8 mouse cellular contexts compared by ENCODE assay signal in genomic region chr1:74077353-74077752, GRCm38 (mm10). TPM values are rescaled to one million over a fixed set of nuclear protein-coding genes. Genes with fewer than 3 reads are reported as not detected.
DNase-seq lines count a peak whose midpoint lies in the region; ATAC-seq and TF ChIP-seq lines count a peak whose summit lies in the region.

No protein-coding gene starts in this region.

- H3K4me3 ChIP-seq in heart, embryonic 12.5 days, result no peak overlapping the region
- no peak overlapping the region for H3K4me3 ChIP-seq in heart, postnatal 0 days (ENCODE audit: low read depth, low read length)
- H3K4me3 ChIP-seq in stomach, embryonic 14.5 days (ENCODE audit: low read depth, low read length), result no peak overlapping the region

- H3K27me3 ChIP-seq in heart, embryonic 12.5 days (replicated peaks), result no peaks in the 10 kb centered on the region
- H3K27me3 ChIP-seq in heart, postnatal 0 days (ENCODE audit: control insufficient read depth, insufficient read depth, low read length), result no peaks in the 10 kb centered on the region
- H3K27me3 ChIP-seq in stomach, embryonic 14.5 days (ENCODE audit: control insufficient read depth, insufficient read depth, low read length), result no peaks in the 10 kb centered on the region

- H3K4me1 ChIP-seq in heart, embryonic 12.5 days (replicated peaks), result peaks cover 12% of the 10 kb centered on the region
- H3K4me1 ChIP-seq in heart, postnatal 0 days (ENCODE audit: control insufficient read depth, insufficient read depth), result peaks cover 10% of the 10 kb centered on the region
- peaks cover 10% of the 10 kb centered on the region; the same call in 1 of the 2 replicates for H3K4me1 ChIP-seq in stomach, embryonic 14.5 days (ENCODE audit: control insufficient read depth, insufficient read depth, low read length)

- H3K27ac ChIP-seq in heart, embryonic 12.5 days (ENCODE audit: poor library complexity, severe bottlenecking), result no peak overlapping the region
- H3K27ac ChIP-seq in heart, postnatal 0 days (ENCODE audit: low read depth), result no peak overlapping the region
- H3K27ac ChIP-seq in stomach, embryonic 14.5 days (ENCODE audit: low read length), result no peak overlapping the region

- no peak overlapping the region for H3K4me2 ChIP-seq in heart, embryonic 12.5 days
- no peak overlapping the region for H3K4me2 ChIP-seq in heart, postnatal 0 days (ENCODE audit: low read depth, low read length)
- no peak overlapping the region for H3K4me2 ChIP-seq in stomach, embryonic 14.5 days (replicated peaks; ENCODE audit: low read depth, low read length)

- peak; percentile 96 for TF ChIP-seq CTCF in heart, postnatal 0 days (IDR thresholded peaks at IDR 0.05; ENCODE audit: low read depth)

- peak; percentile 98 for DNase-seq in heart, adult 11 months
- peak; percentile 82 for DNase-seq in ZHBTc4 (ENCODE audit: low read depth, low spot score)
- peak; percentile 90 for DNase-seq in embryo, embryonic 10.5 days (ENCODE audit: low spot score)
- DNase-seq in heart, postnatal 0 days (ENCODE audit: low spot score), result peak; percentile 65
- peak; percentile 38 for DNase-seq in left cerebral cortex, adult 11 months (ENCODE audit: low spot score)
- DNase-seq in lung, postnatal 4 days, result peak; percentile 71 to 91

- no peaks in the 10 kb centered on the region for H3K9me3 ChIP-seq in heart, embryonic 12.5 days (replicated peaks)
- H3K9me3 ChIP-seq in heart, postnatal 0 days (replicated peaks; ENCODE audit: control insufficient read depth, low read length), result no peaks in the 10 kb centered on the region
- H3K9me3 ChIP-seq in stomach, embryonic 14.5 days (ENCODE audit: control insufficient read depth, low read depth, low read length), result no peaks in the 10 kb centered on the region

- WGBS in heart, embryonic 12.5 days, result 4% methylated on average over 2 of the region's 2 CpGs
- WGBS in heart, postnatal 0 days, result 2% methylated on average over 2 of the region's 2 CpGs
- WGBS in stomach, embryonic 14.5 days, result 0% methylated on average over 2 of the region's 2 CpGs

- 0 out of 2 replicates have a peak, but pooled peaks have one; percentile 58 for TF ChIP-seq EP300 in heart, postnatal 0 days (IDR thresholded peaks at IDR 0.05; ENCODE audit: low read depth)

- ATAC-seq in heart, embryonic 12.5 days (ENCODE audit: insufficient number of reproducible peaks, low FRiP score), result no peak
- peak; percentile 55 for ATAC-seq in heart, postnatal 0 days (ENCODE audit: insufficient read depth, low read depth)
- peak; percentile 7; the same call in 1 of the 2 replicates for ATAC-seq in stomach, embryonic 14.5 days (ENCODE audit: insufficient number of reproducible peaks, insufficient read depth, low FRiP score, low read depth)

- no peaks in the 10 kb centered on the region for H3K36me3 ChIP-seq in heart, embryonic 12.5 days
- no peaks in the 10 kb centered on the region for H3K36me3 ChIP-seq in heart, postnatal 0 days (replicated peaks; ENCODE audit: control insufficient read depth, insufficient read depth, low read length)
- no peaks in the 10 kb centered on the region for H3K36me3 ChIP-seq in stomach, embryonic 14.5 days (ENCODE audit: control insufficient read depth, insufficient read depth, low read length)

- H3K9ac ChIP-seq in heart, embryonic 12.5 days, result no peak overlapping the region; the same call in 1 of the 2 replicates
- H3K9ac ChIP-seq in heart, postnatal 0 days (replicated peaks; ENCODE audit: low read depth, low read length), result no peak overlapping the region
- H3K9ac ChIP-seq in stomach, embryonic 14.5 days (replicated peaks; ENCODE audit: low read depth, low read length), result no peak overlapping the region

RNA-seq across cellular contexts. Expression of gene Tns1, which starts 46.9 kb away (rescaled TPM):
- 111 and 115 TPM in 2 replicates for polyA plus RNA-seq in heart, embryonic 12.5 days (2016; fragmentation: Nextera tagmentation; extraction: Ambion mirVana)
- total RNA-seq in heart, postnatal 0 days (2014; rRNA removed; ENCODE audit: low replicate concordance), result 458 and 512 TPM in 2 replicates
- polyA plus RNA-seq in heart, postnatal 0 days (2015; fragmentation: Nextera tagmentation; extraction: Ambion mirVana), result 108 and 125 TPM in 2 replicates
- 35.3 and 37.9 TPM in 2 replicates for polyA plus RNA-seq in stomach, embryonic 14.5 days (2014; fragmentation: Nextera tagmentation; extraction: Ambion mirVana)

RNA-seq across cellular contexts. Expression of gene Rufy4, which starts 48.0 kb away (rescaled TPM):
- polyA plus RNA-seq in heart, embryonic 12.5 days (2016; fragmentation: Nextera tagmentation; extraction: Ambion mirVana), result 0.28 and 0.36 TPM in 2 replicates
- total RNA-seq in heart, postnatal 0 days (2014; rRNA removed; ENCODE audit: low replicate concordance), result 0.58 TPM in 1 of 2 replicates, not detected in the other
- polyA plus RNA-seq in heart, postnatal 0 days (2015; fragmentation: Nextera tagmentation; extraction: Ambion mirVana), result 0.37 and 0.52 TPM in 2 replicates
- 0.25 and 0.26 TPM in 2 replicates for polyA plus RNA-seq in stomach, embryonic 14.5 days (2014; fragmentation: Nextera tagmentation; extraction: Ambion mirVana)

Comparison
In these comparisons a context has a peak if more than half of its experiments do, and no peak if none do; other contexts are left out.
1. DNase-seq: peak in every context shown above with its lines; median percentile 98 in heart, adult 11 months; 90 in embryo, embryonic 10.5 days; 82 in ZHBTc4; 81 in lung, postnatal 4 days; 65 in heart, postnatal 0 days; 38 in left cerebral cortex, adult 11 months.